ENCODE assay signal across 8 mouse cellular contexts in genomic region chr7:30619202-30619601, GRCm38 (mm10). TPM values are rescaled to one million over a fixed set of nuclear protein-coding genes. Genes with fewer than 3 reads are reported as not detected.
DNase-seq lines count a peak whose midpoint lies in the region.

No protein-coding gene starts in this region.

- peak; percentile 54 for DNase-seq in adrenal gland, postnatal 10 days
- DNase-seq in adrenal gland, adult 8-10 months, result no peak
- peak; percentile 18 for DNase-seq in layer of hippocampus, adult 11-12 months (ENCODE audit: low spot score)
- no peak for DNase-seq in layer of hippocampus, adult 9-11 months
- DNase-seq in adipocyte (ENCODE audit: low spot score), result peak; percentile 25
- DNase-seq in naive thymus-derived CD4-positive, alpha-beta T cell, adult 2 months (ENCODE audit: low read depth), result peak; percentile 55
- DNase-seq in urinary bladder, postnatal 10 days (ENCODE audit: low spot score), result no peak
- no peak for DNase-seq in ovary, postnatal 14 days (ENCODE audit: low spot score)

RNA-seq across cellular contexts. Expression of gene Upk1a, which starts 6.6 kb away (rescaled TPM):
- total RNA-seq in adrenal gland, postnatal 10 days (2021), result under 1 TPM; 0.33 to 0.48 TPM
- under 1 TPM in 3 of 4 experiments, not detected in 1; 0.27 to 0.34 (median 0.31) TPM for total RNA-seq in adrenal gland, adult 8-10 months (2022)

RNA-seq across cellular contexts. Expression of gene Cox6b1, which starts 6.7 kb away (rescaled TPM):
- 1,000 to 10,000 TPM; 3,012 to 3,285 TPM for total RNA-seq in adrenal gland, postnatal 10 days (2021)
- total RNA-seq in adrenal gland, adult 8-10 months (2022), result 1,000 to 10,000 TPM in 2 of 4 experiments, 100 to 1,000 TPM in 2; 538 to 1,102 (median 895) TPM

RNA-seq across cellular contexts. Expression of gene Etv2, which starts 16.4 kb away (rescaled TPM):
- total RNA-seq in adrenal gland, postnatal 10 days (2021), result not detected
- not detected for total RNA-seq in adrenal gland, adult 8-10 months (2022)

RNA-seq across cellular contexts. Expression of gene Zbtb32, which starts 20.5 kb away (rescaled TPM):
- total RNA-seq in adrenal gland, postnatal 10 days (2021), result under 1 TPM; 0.18 to 0.27 TPM
- total RNA-seq in adrenal gland, adult 8-10 months (2022), result 1 to 10 TPM in 1 of 4 experiments, under 1 TPM in 1, not detected in 2; 0.73 to 1.8 TPM

RNA-seq across cellular contexts. Expression of gene Kmt2b, which starts 30.7 kb away (rescaled TPM):
- 10 to 100 TPM; 34.9 to 48.7 TPM for total RNA-seq in adrenal gland, postnatal 10 days (2021)
- total RNA-seq in adrenal gland, adult 8-10 months (2022), result 10 to 100 TPM; 36.8 to 65.3 (median 57.0) TPM

Comparison
In these comparisons a context has a peak if more than half of its experiments do, and no peak if none do; other contexts are left out.
1. DNase-seq: peak in adrenal gland, postnatal 10 days (single experiment), layer of hippocampus, adult 11-12 months (single experiment), adipocyte (single experiment) and naive thymus-derived CD4-positive, alpha-beta T cell, adult 2 months (single experiment); none in adrenal gland, adult 8-10 months (single experiment), layer of hippocampus, adult 9-11 months (single experiment), urinary bladder, postnatal 10 days (single experiment) and ovary, postnatal 14 days (single experiment).